19 mouse cellular contexts compared by ENCODE assay signal in the genomic region with DNA sequence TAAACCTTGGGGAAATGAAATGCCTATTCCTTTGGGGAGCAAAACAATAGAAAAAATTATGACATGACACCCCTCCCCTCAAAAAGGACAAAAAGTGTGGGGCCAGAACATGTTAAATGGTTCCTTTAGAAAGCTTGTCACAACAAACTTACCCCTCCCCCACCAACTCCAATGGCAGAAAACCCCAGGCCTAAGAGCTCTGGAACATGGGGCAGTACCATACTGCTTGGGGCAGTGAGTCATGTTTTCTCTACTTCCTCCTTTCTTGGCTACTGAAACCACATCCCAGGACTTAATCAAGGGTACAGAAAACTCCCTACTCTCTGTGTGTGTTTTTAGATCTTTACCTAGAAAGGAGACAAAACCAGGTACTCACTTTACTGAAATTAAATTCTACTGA.
A peak's percentile ranks its signal among the peaks of the same experiment; 100 is the strongest.
DNase-seq lines count a peak whose midpoint lies in the region; ATAC-seq and TF ChIP-seq lines count a peak whose summit lies in the region.
"Had no signal": no experiment of that assay in that cellular context is flagged by ENCODE, and none has a peak within 500 bp of the region (broad histone marks: within the 10 kb centered on the region; RNA-seq: fewer than 3 reads in every experiment).

No protein-coding gene starts in this region.

- H3K9me3 ChIP-seq in liver, embryonic 11.5 days (ENCODE audit: control insufficient read depth, low read length), result no peaks in the 10 kb centered on the region
- H3K9me3 ChIP-seq: heart, embryonic 10.5 days had no signal

- peaks cover 28% of the 10 kb centered on the region for H3K4me1 ChIP-seq in bone marrow macrophage, adult 2 months (ENCODE audit: control insufficient read depth, insufficient read depth, low read length)
- no peaks in the 10 kb centered on the region for H3K4me1 ChIP-seq in liver, embryonic 11.5 days (replicated peaks; ENCODE audit: control insufficient read depth, insufficient read depth, low read length)

- H3K27me3 ChIP-seq in liver, embryonic 11.5 days (replicated peaks; ENCODE audit: control insufficient read depth, insufficient read depth, low read length), result no peaks in the 10 kb centered on the region

- peak overlapping the region; percentile 35 for H3K27ac ChIP-seq in bone marrow macrophage, adult 2 months (ENCODE audit: insufficient read depth, low read depth, low read length)
- H3K27ac ChIP-seq in liver, embryonic 11.5 days (ENCODE audit: low read depth, low read length), result no peak overlapping the region
- H3K27ac ChIP-seq: heart, embryonic 10.5 days; kidney, postnatal 0 days had no signal

- peak; percentile 96 for ATAC-seq in megakaryocyte progenitor cell, adult 5-6 weeks (replicated peaks; ENCODE audit: poor library complexity)
- ATAC-seq in liver, embryonic 11.5 days (replicated peaks; ENCODE audit: low FRiP score), result no peak
- ATAC-seq: forebrain, postnatal 0 days had no signal

- no peak for TF ChIP-seq CTCF in bone marrow macrophage, adult 2 months (IDR thresholded peaks at IDR 0.05; ENCODE audit: low read depth, low read length)

- H3K4me3 ChIP-seq in bone marrow macrophage, adult 2 months (ENCODE audit: insufficient read depth, low read length), result no peak overlapping the region
- no peak overlapping the region for H3K4me3 ChIP-seq in liver, embryonic 11.5 days (ENCODE audit: low read depth, low read length)
- H3K4me3 ChIP-seq: heart, embryonic 10.5 days had no signal

- H3K9ac ChIP-seq in liver, embryonic 11.5 days (ENCODE audit: low read depth, low read length), result no peak overlapping the region
- H3K9ac ChIP-seq: forebrain, postnatal 0 days had no signal

- no peak overlapping the region for H3K4me2 ChIP-seq in liver, embryonic 11.5 days

- no peaks in the 10 kb centered on the region for H3K36me3 ChIP-seq in liver, embryonic 11.5 days (ENCODE audit: control insufficient read depth, insufficient read depth, low read length)

- peak; percentile 16 for DNase-seq in 3134 (ENCODE audit: extremely low read depth, insufficient read length, low spot score)
- peak; percentile 27 for DNase-seq in A20 (ENCODE audit: low read depth, low spot score)
- DNase-seq in right cerebral cortex, postnatal 14 days, result no peak
- DNase-seq in thymus, postnatal 25 days, result no peak
- DNase-seq in liver, embryonic 11.5 days (ENCODE audit: low spot score), result no peak
- no peak for DNase-seq in right cerebral cortex, postnatal 25 days
- DNase-seq: adrenal gland, postnatal 14 days; cerebellum, postnatal 25 days; forebrain, postnatal 0 days; gastrocnemius, postnatal 10 days; heart, postnatal 4 days; layer of hippocampus, adult 9-11 months; liver; lung, adult 2 months; thymus, adult 2 months had no signal

- no peak for TF ChIP-seq POLR2A in bone marrow macrophage, adult 2 months (IDR thresholded peaks at IDR 0.05; ENCODE audit: borderline replicate concordance, low read depth, low read length)

Comparison
In these comparisons a context has a peak if more than half of its experiments do, and no peak if none do; other contexts are left out.
1. DNase-seq: peak in 3134 (single experiment) and A20 (single experiment); none in right cerebral cortex, postnatal 14 days (single experiment), thymus, postnatal 25 days (single experiment), liver, embryonic 11.5 days (single experiment) and right cerebral cortex, postnatal 25 days (single experiment).